Mouse (Mus musculus) right cerebral cortex, adult 18-20 months (tissue): ENCODE data around the gene Prpsap1.
"Not testable (repeated sequence)": the region's sequence is repeated elsewhere in the genome, so short reads cannot be mapped to it uniquely, and the experiment has no call there.

Experiments
- DNase-seq: peaks from one replicate; pipeline ENCODE4 v3.0.0; 2022; ENCODE audit warnings: mixed read lengths

Gene Prpsap1

GRCm38 (mm10) chr11:116426852-116427575 lies 67.0 kb downstream of the Prpsap1 start:
- no peak for DNase-seq

GRCm38 (mm10) chr11:116426328-116426727 lies 67.7 kb downstream of the Prpsap1 start:
- DNase-seq = not testable (repeated sequence)

GRCm38 (mm10) chr11:116424621-116425407 lies 69.2 kb downstream of the Prpsap1 start:
- no peak for DNase-seq

- no peak for DNase-seq
These were observed 70.0 kb downstream of the Prpsap1 start for GRCm38 (mm10) chr11:116423782-116424620.

- DNase-seq = no peak
These were observed 70.8 kb downstream of the Prpsap1 start for GRCm38 (mm10) chr11:116423214-116423613.

GRCm38 (mm10) chr11:116422562-116422961 lies 71.4 kb downstream of the Prpsap1 start:
- DNase-seq = no peak

GRCm38 (mm10) chr11:116421102-116421501 lies 72.9 kb downstream of the Prpsap1 start:
- no peak for DNase-seq
